Mouse (Mus musculus) myocyte (in vitro differentiated cells): ENCODE measurements around the gene Tbcb. TPM values are rescaled to one million over a fixed set of nuclear protein-coding genes. Genes with fewer than 3 reads are reported as not detected.

Experiments
- H3K27me3 ChIP-seq: one replicate; pipeline ENCODE4 v1.6.1; 2011; ENCODE audit not compliant: control insufficient read depth, insufficient read depth, insufficient read length
- H3K36me3 ChIP-seq: one replicate; pipeline ENCODE4 v1.6.1; 2011; ENCODE audit not compliant: control insufficient read depth, insufficient read depth
- H3K4me2 ChIP-seq: one replicate; pipeline ENCODE4 v1.6.1; 2011; ENCODE audit warnings: low read depth, control low read depth
- H3K4me3 ChIP-seq: one replicate; pipeline ENCODE4 v1.5.1; 2011; ENCODE audit warnings: mild to moderate bottlenecking, control low read depth, moderate library complexity
- H3K79me2 ChIP-seq: one replicate; pipeline ENCODE4 v1.6.1; 2011; ENCODE audit not compliant: control insufficient read depth, insufficient read depth
- H3ac ChIP-seq: one replicate; pipeline ENCODE4 v1.6.1; 2011; ENCODE audit not compliant: control insufficient read depth, insufficient read length
- CEBPB ChIP-seq: IDR thresholded peaks from 2 replicates; pipeline ENCODE4 v1.6.1; 2011; ENCODE audit warnings: mild to moderate bottlenecking, moderate library complexity; ENCODE audit not compliant: poor library complexity, insufficient read depth, severe bottlenecking
- E2F4 ChIP-seq: IDR thresholded peaks from one replicate; pipeline ENCODE4 v1.6.1; 2011; ENCODE audit warnings: mild to moderate bottlenecking, control low read depth, moderate library complexity; ENCODE audit not compliant: insufficient read depth
- MAX ChIP-seq: IDR thresholded peaks from one replicate; pipeline ENCODE4 v1.6.1; 2011; ENCODE audit warnings: low read depth, mild to moderate bottlenecking, control low read depth
- MYOD1 ChIP-seq, 3 experiments: IDR thresholded peaks; one replicate each; pipeline ENCODE4 v1.6.1; 2011; ENCODE audit warnings: control low read depth in 2 of 3, low read depth in 2 of 3, mild to moderate bottlenecking in 2 of 3, moderate library complexity in 1 of 3; ENCODE audit not compliant: insufficient read length in 2 of 3, control insufficient read depth in 1 of 3
- MYOG ChIP-seq, 3 experiments: IDR thresholded peaks; one replicate each; pipeline ENCODE4 v1.6.1; 2011; ENCODE audit warnings: control low read depth in 2 of 3, low read depth in 2 of 3, mild to moderate bottlenecking in 2 of 3; ENCODE audit not compliant: insufficient read length in 2 of 3, control insufficient read depth in 1 of 3, insufficient read depth in 1 of 3
- POLR2A ChIP-seq: IDR thresholded peaks from one replicate; pipeline ENCODE4 v1.6.1; 2011; ENCODE audit warnings: low read depth, mild to moderate bottlenecking, control low read depth, moderate library complexity; ENCODE audit not compliant: insufficient read length
- POLR2AphosphoS2 ChIP-seq: IDR thresholded peaks from one replicate; pipeline ENCODE4 v1.6.1; 2011; ENCODE audit warnings: low read depth, control low read depth; ENCODE audit not compliant: insufficient read length
- REST ChIP-seq: IDR thresholded peaks from one replicate; pipeline ENCODE4 v1.6.1; 2011; ENCODE audit warnings: mild to moderate bottlenecking, control low read depth, moderate library complexity; ENCODE audit not compliant: insufficient read depth, insufficient read length
- SRF ChIP-seq: IDR thresholded peaks from one replicate; pipeline ENCODE4 v1.6.1; 2011; ENCODE audit warnings: low read depth; ENCODE audit not compliant: control insufficient read depth, insufficient read length
- TCF12 ChIP-seq: IDR thresholded peaks from one replicate; pipeline ENCODE4 v1.6.1; 2011; ENCODE audit warnings: mild to moderate bottlenecking, control low read depth; ENCODE audit not compliant: poor library complexity, insufficient read depth, severe bottlenecking
- TCF3 ChIP-seq: IDR thresholded peaks from one replicate; pipeline ENCODE4 v1.6.1; 2011; ENCODE audit warnings: low read depth, control low read depth; ENCODE audit not compliant: insufficient read length
- USF1 ChIP-seq: IDR thresholded peaks from one replicate; pipeline ENCODE4 v1.6.1; 2011; ENCODE audit warnings: low read depth, mild to moderate bottlenecking, control low read depth, moderate library complexity
- polyA plus RNA-seq: library from polyadenylated mRNA; unstranded; fragments of >200 nt; fragmentation: generic; extraction: Trizol; gene quantifications from one replicate; pipeline ENCODE4 v1.2.1, GENCODE M21; 2012; ENCODE audit warnings: missing spikeins

Tbcb gene
- polyA plus RNA-seq, 1 experiment, result 147 TPM

DNA sequence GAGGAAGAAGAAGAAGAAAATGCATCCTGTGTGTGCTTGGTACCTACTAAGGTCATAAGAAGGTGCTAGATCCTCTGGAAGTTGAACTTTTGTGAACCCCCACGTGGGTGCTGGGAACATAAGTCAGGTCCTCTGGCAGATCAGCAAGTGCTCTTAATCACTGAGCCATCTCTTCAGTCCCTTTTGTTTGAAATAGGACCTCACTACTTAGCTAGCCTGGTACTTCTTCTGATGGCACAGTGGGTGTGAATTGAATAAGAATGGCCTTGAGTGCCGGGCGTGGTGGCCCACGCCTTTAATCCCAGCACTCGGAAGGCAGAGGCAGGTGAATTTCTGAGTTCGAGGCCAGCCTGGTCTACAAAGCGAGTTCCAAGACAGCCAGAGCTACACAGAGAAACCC lies 33.9 kb upstream of the Tbcb start:
- TF ChIP-seq REST, result no peak
- TF ChIP-seq MYOG (IDR thresholded peaks at IDR 0.05; ENCODE audit: control insufficient read depth in 1 of 3, insufficient read depth in 1 of 3, insufficient read length in 2 of 3, low read depth in 2 of 3), result no peak
- TF ChIP-seq POLR2A, result no peak
- no peak for TF ChIP-seq E2F4
- no peak for TF ChIP-seq TCF3
- no peak for TF ChIP-seq SRF
- no peak for TF ChIP-seq USF1
- no peak for TF ChIP-seq TCF12
- no peak for TF ChIP-seq CEBPB
- TF ChIP-seq MAX, result no peak
- no peak for TF ChIP-seq MYOD1 (IDR thresholded peaks at IDR 0.05; ENCODE audit: control insufficient read depth in 1 of 3, insufficient read length in 2 of 3, low read depth in 2 of 3)
- TF ChIP-seq POLR2AphosphoS2, result no peak
- H3ac ChIP-seq, result no peak overlapping the region
- no peaks in the 10 kb centered on the region for H3K27me3 ChIP-seq
- no peak overlapping the region for H3K4me3 ChIP-seq
- no peaks in the 10 kb centered on the region for H3K36me3 ChIP-seq
- no peaks in the 10 kb centered on the region for H3K79me2 ChIP-seq
- no peak overlapping the region for H3K4me2 ChIP-seq

DNA sequence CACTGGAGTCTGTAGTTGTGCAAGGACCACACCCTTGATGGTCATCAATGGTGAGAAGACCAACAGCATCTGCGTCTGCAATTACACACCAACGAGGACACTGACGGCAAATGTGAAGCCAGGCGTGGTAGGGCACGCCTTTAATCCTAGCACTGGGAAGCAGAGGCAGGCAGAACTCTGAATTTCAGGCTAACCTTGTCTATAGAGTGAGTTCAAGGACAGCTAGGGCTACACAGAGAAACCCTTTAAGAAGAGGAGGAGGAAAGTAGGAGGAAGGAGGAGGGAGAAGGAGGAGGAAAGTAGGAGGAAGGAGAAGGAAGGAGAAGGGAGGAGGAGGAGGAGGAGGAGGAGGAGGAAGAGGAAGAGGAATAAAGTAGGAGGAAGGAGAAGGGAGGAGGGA lies 33.5 kb upstream of the Tbcb start:
- Histone ChIP-seq H3K4me3 (no peak overlapping the region), H3ac (no peak overlapping the region), H3K27me3 (no peaks in the 10 kb centered on the region), H3K79me2 (no peaks in the 10 kb centered on the region), H3K36me3 (no peaks in the 10 kb centered on the region), H3K4me2 (no peak overlapping the region)
- TF ChIP-seq MAX (no peak), E2F4 (no peak), MYOG (IDR thresholded peaks at IDR 0.05; ENCODE audit: control insufficient read depth in 1 of 3, insufficient read depth in 1 of 3, insufficient read length in 2 of 3, low read depth in 2 of 3) (no peak), POLR2A (no peak), TCF12 (no peak), SRF (no peak), CEBPB (no peak), REST (no peak), MYOD1 (IDR thresholded peaks at IDR 0.05; ENCODE audit: control insufficient read depth in 1 of 3, insufficient read length in 2 of 3, low read depth in 2 of 3) (no peak), USF1 (no peak), TCF3 (no peak), POLR2AphosphoS2 (no peak)

DNA sequence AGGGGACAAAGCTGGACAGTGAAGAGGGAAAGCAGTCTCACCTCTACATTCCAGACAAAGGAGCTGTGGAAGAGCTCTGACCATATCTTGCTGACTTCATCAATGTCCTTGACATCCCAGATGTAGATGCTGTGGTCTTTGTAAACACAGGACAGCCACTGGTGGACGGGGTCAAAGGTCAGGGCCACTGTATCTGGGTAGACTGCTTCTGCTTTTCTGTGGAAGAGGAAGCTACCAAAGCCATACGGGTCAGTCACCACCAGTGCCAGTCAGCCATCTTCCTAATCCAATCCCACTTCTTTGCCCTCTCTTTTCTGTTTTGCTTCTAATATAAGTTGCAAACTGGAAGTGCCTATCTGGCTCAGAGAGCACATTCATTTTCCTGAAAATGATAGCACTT lies 33.0 kb upstream of the Tbcb start:
- H3K36me3 ChIP-seq, result no peaks in the 10 kb centered on the region
- no peak overlapping the region for H3ac ChIP-seq
- no peak overlapping the region for H3K4me2 ChIP-seq
- no peaks in the 10 kb centered on the region for H3K27me3 ChIP-seq
- H3K79me2 ChIP-seq, result no peaks in the 10 kb centered on the region
- TF ChIP-seq CEBPB, result no peak
- no peak for TF ChIP-seq TCF3
- no peak for TF ChIP-seq POLR2AphosphoS2
- TF ChIP-seq E2F4, result no peak
- no peak for TF ChIP-seq MYOG (IDR thresholded peaks at IDR 0.05; ENCODE audit: control insufficient read depth in 1 of 3, insufficient read depth in 1 of 3, insufficient read length in 2 of 3, low read depth in 2 of 3)
- TF ChIP-seq REST, result no peak
- TF ChIP-seq MYOD1 (IDR thresholded peaks at IDR 0.05; ENCODE audit: control insufficient read depth in 1 of 3, insufficient read length in 2 of 3, low read depth in 2 of 3), result no peak
- TF ChIP-seq SRF, result no peak
- no peak for TF ChIP-seq MAX
- TF ChIP-seq POLR2A, result no peak
- TF ChIP-seq TCF12, result no peak
- TF ChIP-seq USF1, result no peak
- no peak overlapping the region for H3K4me3 ChIP-seq

DNA sequence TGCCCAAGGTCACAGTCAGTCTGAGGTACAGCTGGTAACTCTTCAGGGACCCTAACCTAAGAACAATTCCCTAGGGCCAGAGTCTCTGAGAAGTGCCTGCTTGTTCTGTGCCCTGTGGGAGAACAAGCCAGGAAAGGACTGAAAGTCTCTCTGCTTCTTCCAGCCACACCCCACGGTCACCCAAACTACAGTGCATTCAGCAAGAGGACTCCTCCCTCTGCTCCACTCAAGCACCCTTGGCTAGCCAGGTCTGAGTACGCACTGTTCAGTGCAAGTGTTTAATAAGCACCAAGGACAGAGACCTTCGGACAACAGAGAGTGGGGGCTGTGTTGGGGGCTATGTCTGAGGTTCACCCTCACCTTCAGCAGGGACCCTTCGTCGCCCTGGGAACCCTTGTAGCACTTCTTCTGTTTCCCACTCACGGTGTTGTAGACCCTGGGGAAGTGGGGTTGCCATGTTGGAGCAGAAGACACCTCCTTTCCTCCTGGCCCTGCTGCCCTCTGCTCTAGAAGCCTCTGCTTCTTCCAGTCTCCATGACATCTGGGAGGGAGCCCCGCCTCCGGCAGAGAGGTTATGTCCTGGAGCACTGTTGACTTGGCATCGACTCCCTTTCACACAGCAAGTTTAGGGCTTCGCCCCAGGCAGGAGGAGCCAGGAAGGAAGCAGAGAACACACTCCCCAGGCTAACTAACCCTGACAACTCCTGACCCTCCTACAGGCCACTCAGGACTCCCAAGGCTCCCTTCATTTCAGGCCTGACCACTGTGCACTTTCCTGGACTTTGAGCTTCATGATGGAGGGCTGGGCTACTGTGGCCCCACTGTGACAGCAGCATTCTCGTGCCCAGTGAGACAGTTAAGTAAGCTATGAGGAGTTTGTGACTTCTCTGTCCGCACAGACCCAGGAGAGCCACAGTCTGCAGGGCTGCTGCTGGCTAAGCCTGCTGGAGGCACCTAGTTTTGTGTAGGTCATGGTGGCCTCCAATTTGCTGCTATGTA lies 20.2 kb upstream of the Tbcb start:
- Histone ChIP-seq H3K4me3 (no peak overlapping the region), H3K27me3 (no peaks in the 10 kb centered on the region), H3K4me2 (no peak overlapping the region), H3ac (no peak overlapping the region), H3K36me3 (peaks cover 4% of the 10 kb centered on the region), H3K79me2 (no peaks in the 10 kb centered on the region)
- TF ChIP-seq MYOG (IDR thresholded peaks at IDR 0.05; ENCODE audit: control insufficient read depth in 1 of 3, insufficient read depth in 1 of 3, insufficient read length in 2 of 3, low read depth in 2 of 3) (no peak), TCF3 (no peak), MYOD1 (IDR thresholded peaks at IDR 0.05; ENCODE audit: control insufficient read depth in 1 of 3, insufficient read length in 2 of 3, low read depth in 2 of 3) (no peak), POLR2AphosphoS2 (no peak), MAX (no peak), TCF12 (no peak), CEBPB (no peak), E2F4 (no peak), REST (no peak), USF1 (no peak), POLR2A (no peak), SRF (no peak)
